Mouse (Mus musculus): ENCODE measurements at regions not wholly inside any gene's neighbourhood (a gene's known extent, or its start where the extent isn't known, plus 50 kb on each side); places are given as distances from the start of the nearest gene placed in this dataset.
A peak's percentile ranks its signal among the peaks of the same experiment; 100 is the strongest.

DNA sequence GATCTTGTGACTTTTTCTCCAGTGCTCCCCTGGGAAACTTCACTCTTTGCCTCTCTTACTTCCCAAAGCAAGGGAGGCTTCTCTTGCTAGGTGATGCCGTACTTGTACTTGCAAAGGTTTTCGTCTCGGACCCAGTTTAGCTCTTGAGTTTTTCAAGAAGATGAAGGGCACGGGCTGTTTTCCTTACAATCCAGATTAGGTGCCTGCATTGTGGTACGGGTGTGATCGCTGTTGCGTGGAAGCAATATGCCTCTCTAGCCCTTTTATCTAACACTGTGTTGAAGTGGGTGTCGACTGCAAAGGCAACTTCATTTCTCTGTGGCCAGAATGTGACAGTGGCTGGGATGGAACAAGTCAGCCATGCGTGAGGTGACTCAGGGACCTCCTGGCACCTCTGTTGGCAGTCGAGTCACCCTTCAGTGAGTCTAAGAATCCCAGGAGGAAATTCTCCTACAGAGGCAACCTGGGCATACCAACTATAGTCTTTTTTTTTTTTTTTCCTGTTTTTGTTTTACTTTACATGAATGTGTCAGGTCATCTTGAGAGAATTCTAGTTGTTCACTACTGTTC, 138.7 kb upstream of the Dnajc19 start:
- no peaks in the 10 kb centered on the region; the same call in 1 of the 2 replicates for H3K4me1 ChIP-seq (replicated peaks)

DNA sequence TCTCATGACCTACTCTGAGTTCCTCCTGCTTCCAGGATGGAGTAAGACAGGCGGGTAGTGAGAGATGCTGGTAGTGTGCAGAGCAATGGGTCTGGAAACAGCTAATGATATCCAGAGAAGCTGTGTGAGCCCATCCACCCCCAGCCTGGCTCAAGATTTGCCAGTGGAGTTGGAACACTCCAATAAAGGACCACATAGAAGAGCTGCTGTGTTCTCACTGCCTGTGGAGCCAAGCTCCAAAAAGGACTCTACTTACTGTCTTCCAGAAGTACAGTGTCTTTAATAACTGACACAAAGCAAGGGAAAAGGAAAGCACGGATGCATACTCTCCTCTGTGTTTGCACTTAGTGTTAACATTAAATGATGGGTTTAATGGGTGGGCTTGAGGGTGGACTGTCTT, 138.0 kb upstream of the Dnajc19 start:
- WGBS, result 90% methylated on average over 2 of the region's 2 CpGs
- no peak overlapping the region for H3K4me3 ChIP-seq
- H3K27me3 ChIP-seq (ENCODE audit: insufficient read depth, poor library complexity, severe bottlenecking), result no peaks in the 10 kb centered on the region
- H3K27ac ChIP-seq, result no peak overlapping the region
- no peaks in the 10 kb centered on the region; the same call in 1 of the 2 replicates for H3K4me1 ChIP-seq (replicated peaks)
- H3K9me3 ChIP-seq, result 0 out of 2 replicates have a peak, but pooled peaks cover 4% of the 10 kb centered on the region
- H3K36me3 ChIP-seq, result no peaks in the 10 kb centered on the region
- DNase-seq (ENCODE audit: low spot score), result no peak

More for the DNA sequence above, 138.7 kb upstream of the Dnajc19 start:
- 0 out of 2 replicates have a peak, but pooled peaks cover 4% of the 10 kb centered on the region for H3K9me3 ChIP-seq
- no peak for DNase-seq (ENCODE audit: low spot score)
- H3K27me3 ChIP-seq (ENCODE audit: insufficient read depth, poor library complexity, severe bottlenecking), result no peaks in the 10 kb centered on the region
- 77% methylated on average over 10 of the region's 10 CpGs for WGBS
- H3K4me3 ChIP-seq, result no peak overlapping the region
- no peak overlapping the region for H3K27ac ChIP-seq
- no peaks in the 10 kb centered on the region for H3K36me3 ChIP-seq

- DNase-seq (ENCODE audit: low spot score), result no peak
- H3K9me3 ChIP-seq, result no peaks in the 10 kb centered on the region
- WGBS, result 83% methylated on average over 4 of the region's 4 CpGs
- H3K36me3 ChIP-seq, result no peaks in the 10 kb centered on the region
- H3K27me3 ChIP-seq (ENCODE audit: insufficient read depth, poor library complexity, severe bottlenecking), result no peaks in the 10 kb centered on the region
- H3K4me3 ChIP-seq, result no peak overlapping the region
- H3K27ac ChIP-seq, result no peak overlapping the region
- no peaks in the 10 kb centered on the region; the same call in 1 of the 2 replicates for H3K4me1 ChIP-seq (replicated peaks)
Measured at GRCm38 (mm10) chr3:34217911-34218310, 136.8 kb upstream of the Dnajc19 start.

- no peak overlapping the region for H3K4me3 ChIP-seq
- no peaks in the 10 kb centered on the region for H3K27me3 ChIP-seq (ENCODE audit: insufficient read depth, poor library complexity, severe bottlenecking)
- WGBS, result 93% methylated on average over 6 of the region's 6 CpGs
- DNase-seq (ENCODE audit: low spot score), result no peak
- H3K4me1 ChIP-seq (replicated peaks), result no peaks in the 10 kb centered on the region
- H3K9me3 ChIP-seq, result 0 out of 2 replicates have a peak, but pooled peaks cover 4% of the 10 kb centered on the region
- no peaks in the 10 kb centered on the region for H3K36me3 ChIP-seq
- H3K27ac ChIP-seq, result no peak overlapping the region
Measured at GRCm38 (mm10) chr3:34214233-34214632, 133.1 kb upstream of the Dnajc19 start.

DNA sequence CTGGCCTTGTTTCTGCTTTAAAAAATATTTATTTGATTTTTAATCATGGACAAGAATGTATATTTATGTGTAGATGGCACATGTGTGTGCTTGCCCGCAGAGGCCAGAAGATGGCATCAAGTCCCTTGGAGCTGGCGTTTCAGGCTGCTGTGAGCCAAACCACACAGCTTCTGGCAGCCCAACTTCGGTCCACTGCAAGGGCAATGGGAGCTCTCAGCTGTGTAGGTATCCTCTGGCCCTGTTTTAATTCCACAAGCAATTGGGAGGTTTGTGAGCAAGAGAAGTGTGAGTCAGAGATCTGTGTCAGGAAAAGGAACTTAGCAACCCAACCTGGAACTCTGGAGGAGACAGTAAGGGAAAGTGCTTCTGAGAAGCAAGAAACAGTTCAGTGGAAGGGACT, 125.3 kb upstream of the Dnajc19 start:
- H3K4me3 ChIP-seq, result no peak overlapping the region
- H3K27me3 ChIP-seq (ENCODE audit: insufficient read depth, poor library complexity, severe bottlenecking), result no peaks in the 10 kb centered on the region
- H3K27ac ChIP-seq, result no peak overlapping the region
- 90% methylated on average over 3 of the region's 3 CpGs for WGBS
- no peaks in the 10 kb centered on the region for H3K36me3 ChIP-seq
- H3K9me3 ChIP-seq, result 0 out of 2 replicates have a peak, but pooled peaks cover 4% of the 10 kb centered on the region
- H3K4me1 ChIP-seq (replicated peaks), result no peaks in the 10 kb centered on the region
- no peak for DNase-seq (ENCODE audit: low spot score)

DNA sequence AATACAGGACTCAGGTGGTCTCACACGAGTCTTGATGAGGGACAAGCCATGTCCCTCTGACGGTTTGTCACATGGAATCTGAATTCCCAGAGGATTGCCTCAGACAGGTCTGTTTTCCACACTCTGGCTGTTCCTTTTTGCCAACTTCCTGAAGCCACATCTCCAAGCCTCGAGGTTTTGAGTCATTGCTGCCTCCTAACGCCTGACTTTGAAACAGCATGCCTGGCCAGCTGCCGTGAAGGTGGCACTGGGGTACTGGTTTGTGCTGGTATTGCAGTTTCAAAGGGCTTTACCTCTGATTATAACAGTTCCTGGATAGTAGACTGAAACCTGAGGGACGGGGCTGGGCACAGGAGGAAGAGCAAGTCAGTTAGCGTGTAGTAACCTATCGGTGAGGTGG, 117.1 kb upstream of the Dnajc19 start:
- 31% methylated on average over 8 of the region's 8 CpGs for WGBS
- peak; percentile 61 for DNase-seq (ENCODE audit: low spot score)
- H3K4me1 ChIP-seq (replicated peaks), result peaks cover 27% of the 10 kb centered on the region; the same call in 1 of the 2 replicates
- no peaks in the 10 kb centered on the region for H3K9me3 ChIP-seq
- H3K27me3 ChIP-seq (ENCODE audit: insufficient read depth, poor library complexity, severe bottlenecking), result peaks cover 11% of the 10 kb centered on the region
- H3K36me3 ChIP-seq, result no peaks in the 10 kb centered on the region
- H3K4me3 ChIP-seq, result no peak overlapping the region
- H3K27ac ChIP-seq, result no peak overlapping the region

- Histone ChIP-seq H3K9me3 (no peaks in the 10 kb centered on the region), H3K4me1 (replicated peaks) (peaks cover 27% of the 10 kb centered on the region; the same call in 1 of the 2 replicates), H3K4me3 (peak overlapping the region; percentile 18), H3K27me3 (ENCODE audit: insufficient read depth, poor library complexity, severe bottlenecking) (peaks cover 11% of the 10 kb centered on the region), H3K36me3 (no peaks in the 10 kb centered on the region), H3K27ac (peak overlapping the region; percentile 47; the same call in 1 of the 2 replicates)
- 19% methylated on average over 10 of the region's 10 CpGs for WGBS
- DNase-seq (ENCODE audit: low spot score), result no peak
Measured at GRCm38 (mm10) chr3:34197163-34197455, 116.0 kb upstream of the Dnajc19 start.

GRCm38 (mm10) chr3:34196451-34197162, 115.5 kb upstream of the Dnajc19 start:
- H3K27ac ChIP-seq, result peak overlapping the region; percentile 47; the same call in 1 of the 2 replicates
- H3K27me3 ChIP-seq (ENCODE audit: insufficient read depth, poor library complexity, severe bottlenecking), result peaks cover 11% of the 10 kb centered on the region
- H3K4me1 ChIP-seq (replicated peaks), result peaks cover 27% of the 10 kb centered on the region; the same call in 1 of the 2 replicates
- DNase-seq (ENCODE audit: low spot score), result peak; percentile 24
- WGBS, result 30% methylated on average over 22 of the region's 22 CpGs
- no peaks in the 10 kb centered on the region for H3K9me3 ChIP-seq
- no peaks in the 10 kb centered on the region for H3K36me3 ChIP-seq
- H3K4me3 ChIP-seq, result peak overlapping the region; percentile 18

DNA sequence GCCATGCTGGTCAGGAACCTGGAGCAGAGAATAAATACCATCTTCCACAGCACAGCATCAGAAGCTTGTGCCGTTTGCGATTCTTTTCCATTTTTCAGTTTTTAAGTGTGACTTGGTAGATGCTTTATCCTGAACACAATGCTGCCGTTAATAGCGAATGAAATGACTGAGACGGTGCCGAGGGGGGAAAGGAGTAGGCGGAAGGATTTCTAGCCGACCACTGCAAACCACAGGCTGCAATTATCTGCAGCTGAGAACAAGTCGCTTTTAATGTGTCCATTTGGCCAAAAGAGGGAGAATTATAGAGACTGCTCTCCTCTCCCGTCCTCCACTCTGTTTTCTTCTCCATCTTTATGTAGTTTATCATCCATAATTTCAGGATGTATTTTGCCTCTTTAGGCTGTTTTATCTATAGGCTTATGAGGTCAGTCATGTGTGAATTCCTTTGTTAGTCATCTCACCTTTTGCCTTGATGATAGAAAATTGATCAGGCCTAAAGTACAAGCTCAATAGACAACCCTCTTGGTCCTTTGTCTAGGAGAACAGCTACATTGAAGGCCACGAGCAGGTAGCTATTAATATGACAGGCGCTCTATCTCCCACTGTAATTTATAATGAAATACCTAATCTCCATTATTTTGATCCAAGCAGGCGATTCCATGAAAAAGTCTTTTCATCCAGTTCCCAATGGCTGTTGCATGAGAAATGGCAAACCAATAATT, 114.8 kb upstream of the Dnajc19 start:
- Histone ChIP-seq H3K27ac (peak overlapping the region; percentile 23; the same call in 1 of the 2 replicates), H3K4me1 (replicated peaks) (peaks cover 27% of the 10 kb centered on the region; the same call in 1 of the 2 replicates), H3K27me3 (ENCODE audit: insufficient read depth, poor library complexity, severe bottlenecking) (peaks cover 11% of the 10 kb centered on the region), H3K4me3 (no peak overlapping the region), H3K36me3 (no peaks in the 10 kb centered on the region), H3K9me3 (no peaks in the 10 kb centered on the region)
- DNase-seq (ENCODE audit: low spot score), result no peak
- WGBS, result 57% methylated on average over 13 of the region's 13 CpGs

DNA sequence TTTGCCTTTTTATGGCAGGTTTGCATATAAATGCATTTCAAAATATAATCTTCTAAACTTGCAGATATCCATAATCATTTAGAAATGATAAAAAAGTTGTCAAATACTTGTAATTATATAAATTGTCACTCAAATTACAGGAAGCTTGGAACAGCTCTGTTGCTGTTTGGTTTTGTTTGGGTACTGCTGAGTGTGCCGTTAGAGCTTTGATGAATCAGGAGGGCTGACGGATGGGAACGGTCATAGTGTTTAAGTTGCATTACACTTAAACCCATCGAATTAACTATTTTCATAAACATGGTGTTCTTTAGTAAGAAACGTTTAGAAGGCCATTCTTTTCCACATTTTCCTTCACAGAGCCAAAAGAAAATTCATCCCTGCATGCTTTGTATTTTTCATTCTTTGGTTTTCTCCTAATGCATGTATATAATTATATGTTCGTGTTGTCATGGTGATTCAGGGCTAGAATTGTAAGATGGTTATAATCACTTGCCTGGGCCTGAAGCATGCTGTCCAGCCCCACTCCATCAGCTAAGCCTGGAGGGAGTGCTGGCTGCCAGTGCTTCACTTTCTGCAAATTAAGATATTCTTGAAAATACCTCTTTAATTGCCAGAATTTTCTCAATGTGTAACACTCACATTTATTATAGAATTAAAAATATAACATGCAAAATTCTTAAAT, 92.4 kb upstream of the Dnajc19 start:
- no peak overlapping the region for H3K4me3 ChIP-seq
- WGBS, result 83% methylated on average over 6 of the region's 6 CpGs
- DNase-seq (ENCODE audit: low spot score), result no peak
- peaks cover 6% of the 10 kb centered on the region; the same call in 1 of the 2 replicates for H3K4me1 ChIP-seq (replicated peaks)
- H3K9me3 ChIP-seq, result no peaks in the 10 kb centered on the region
- H3K27me3 ChIP-seq (ENCODE audit: insufficient read depth, poor library complexity, severe bottlenecking), result no peaks in the 10 kb centered on the region
- H3K27ac ChIP-seq, result no peak overlapping the region
- H3K36me3 ChIP-seq, result no peaks in the 10 kb centered on the region

GRCm38 (mm10) chr3:34172899-34173298, 91.8 kb upstream of the Dnajc19 start:
- no peaks in the 10 kb centered on the region for H3K27me3 ChIP-seq (ENCODE audit: insufficient read depth, poor library complexity, severe bottlenecking)
- whole genome bisulfite sequencing, result 49% methylated on average over 4 of the region's 4 CpGs

DNA sequence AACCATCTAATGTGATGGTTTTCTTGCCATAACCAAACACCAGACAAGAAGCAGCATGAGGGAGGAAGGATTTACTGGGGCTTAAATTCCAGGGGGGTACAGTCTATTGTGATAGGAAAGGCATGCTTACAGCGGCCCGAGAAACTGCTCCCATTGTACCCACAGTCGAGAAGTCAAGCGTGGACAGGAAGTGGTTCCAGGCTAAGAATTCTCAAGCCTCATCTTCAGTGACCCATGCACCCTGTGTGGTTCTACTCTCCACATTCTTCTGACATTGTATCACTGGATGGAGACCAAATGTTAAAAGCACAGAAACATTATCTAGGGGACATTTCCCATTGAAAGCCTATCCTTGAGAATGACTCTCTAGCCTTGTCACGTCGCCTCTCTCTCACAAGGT, 90.8 kb upstream of the Dnajc19 start:
- no peaks in the 10 kb centered on the region for H3K36me3 ChIP-seq
- H3K27ac ChIP-seq, result no peak overlapping the region
- 71% methylated on average over 6 of the region's 6 CpGs for WGBS
- no peaks in the 10 kb centered on the region for H3K9me3 ChIP-seq
- H3K27me3 ChIP-seq (ENCODE audit: insufficient read depth, poor library complexity, severe bottlenecking), result no peaks in the 10 kb centered on the region
- no peak overlapping the region for H3K4me3 ChIP-seq
- DNase-seq (ENCODE audit: low spot score), result no peak
- peaks cover 6% of the 10 kb centered on the region; the same call in 1 of the 2 replicates for H3K4me1 ChIP-seq (replicated peaks)

More at GRCm38 (mm10) chr3:34172899-34173298, 91.8 kb upstream of the Dnajc19 start:
- Histone ChIP-seq H3K4me1 (replicated peaks) (peaks cover 6% of the 10 kb centered on the region; the same call in 1 of the 2 replicates), H3K36me3 (no peaks in the 10 kb centered on the region), H3K27ac (no peak overlapping the region), H3K4me3 (no peak overlapping the region), H3K9me3 (no peaks in the 10 kb centered on the region)
- no peak for DNase-seq (ENCODE audit: low spot score)

Measured in hindbrain, embryonic 10.5 days (tissue).